Mouse (Mus musculus) kidney, adult 9 months (tissue): Measurements from ENCODE around the gene Ube2t.

ENCODE experiments used
- DNase-seq: peaks from one replicate; pipeline ENCODE4 v3.0.0; 2022

Gene Ube2t

DNA sequence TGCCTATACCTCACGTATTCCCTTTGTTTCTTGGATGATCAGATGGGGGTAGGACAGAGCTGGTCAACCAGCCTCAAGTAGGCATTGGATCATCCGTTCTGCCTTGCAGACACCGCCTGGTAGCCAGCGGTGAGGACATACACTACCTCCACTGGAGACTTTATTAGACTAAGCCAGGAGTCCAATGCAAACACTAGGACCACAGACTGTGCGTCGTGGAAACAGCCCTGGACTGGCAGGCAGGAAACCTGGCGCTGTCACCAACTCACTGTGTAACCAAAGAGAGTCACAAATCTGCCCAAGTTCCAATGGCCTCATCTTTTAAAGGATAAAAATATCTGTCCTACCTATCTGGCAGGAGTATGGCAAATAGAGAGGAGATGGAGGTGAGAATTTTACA, 34.1 kb downstream of the Ube2t start:
- DNase-seq, result no peak

DNA sequence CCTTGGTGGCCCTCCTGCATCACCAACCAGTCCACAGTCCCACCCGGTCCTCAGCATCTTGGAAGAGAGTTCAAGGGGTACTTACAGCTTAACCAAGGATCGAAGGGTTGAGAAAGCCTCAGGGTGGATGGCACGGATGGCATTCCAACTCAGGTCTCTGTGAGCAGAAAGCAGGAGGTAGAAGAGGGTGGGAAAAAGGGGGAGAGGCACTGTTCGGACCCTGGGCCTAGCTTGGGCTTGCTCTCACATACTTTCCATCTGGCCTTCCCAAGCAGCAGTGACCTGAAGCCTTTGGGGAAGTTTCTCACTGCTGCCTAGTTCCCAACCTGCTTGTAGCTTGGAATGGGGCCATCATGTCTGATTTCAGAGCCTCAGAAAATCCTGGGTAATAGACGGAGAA, 35.2 kb downstream of the Ube2t start:
- DNase-seq, result no peak

DNA sequence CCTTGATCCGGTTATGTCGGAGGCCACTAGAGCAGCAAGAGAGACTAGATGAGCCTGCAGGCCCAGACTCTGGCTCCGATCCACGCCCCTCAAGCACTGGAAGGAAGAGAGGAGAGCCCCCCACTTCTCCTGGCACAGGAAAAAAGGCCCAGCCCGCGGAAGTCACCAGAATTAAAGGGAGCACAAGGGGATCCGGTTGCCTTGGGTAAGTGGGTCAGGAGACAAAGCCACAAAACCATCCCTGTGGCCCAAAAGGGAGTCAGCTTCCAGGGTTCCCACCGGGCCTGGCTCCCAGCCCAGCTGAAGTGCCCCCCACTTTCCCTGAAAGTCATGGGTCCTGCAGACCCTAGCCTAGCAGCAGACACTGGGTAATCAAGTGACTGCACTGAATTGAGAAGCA, 35.9 kb downstream of the Ube2t start:
- no peak for DNase-seq

DNA sequence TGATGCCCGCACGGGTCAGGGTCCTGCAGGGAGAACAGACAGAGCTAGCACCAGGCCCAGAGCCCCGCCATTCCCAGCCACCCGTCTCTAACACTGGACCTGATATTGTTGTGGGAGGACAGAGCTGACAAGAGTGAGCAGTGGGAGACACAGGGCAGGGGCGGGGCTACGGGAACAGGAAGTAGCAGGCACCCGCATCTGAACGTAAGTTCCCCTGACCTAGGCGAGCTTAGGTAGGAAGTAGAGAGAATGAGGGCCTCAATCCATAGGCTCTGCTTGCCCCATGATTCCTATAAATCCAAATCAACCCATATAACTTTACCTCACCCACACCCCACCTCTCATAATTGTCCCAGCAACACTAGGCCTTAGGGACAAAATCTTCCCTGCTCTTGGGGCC, 38.2 kb downstream of the Ube2t start:
- DNase-seq, result no peak

DNA sequence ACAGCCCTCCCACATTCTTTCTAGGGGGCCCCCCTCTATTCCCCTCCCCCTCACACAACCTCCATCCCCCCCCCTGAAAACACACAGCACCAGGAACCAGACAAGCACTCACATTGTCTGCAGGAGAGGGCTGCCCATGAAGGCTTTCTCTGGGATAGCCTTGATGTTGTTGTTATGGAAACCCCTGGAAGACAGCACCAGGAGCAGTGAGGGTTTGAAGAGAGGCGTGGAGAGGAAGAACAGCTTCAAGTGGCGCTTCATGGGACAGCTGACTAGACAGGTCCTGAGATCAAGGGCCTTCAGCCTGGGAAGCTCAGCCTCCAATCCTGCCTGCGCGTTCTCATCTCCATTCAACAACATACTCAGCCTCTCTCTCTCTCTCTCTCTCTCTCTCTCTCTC, 41.0 kb downstream of the Ube2t start:
- DNase-seq, result no peak

DNA sequence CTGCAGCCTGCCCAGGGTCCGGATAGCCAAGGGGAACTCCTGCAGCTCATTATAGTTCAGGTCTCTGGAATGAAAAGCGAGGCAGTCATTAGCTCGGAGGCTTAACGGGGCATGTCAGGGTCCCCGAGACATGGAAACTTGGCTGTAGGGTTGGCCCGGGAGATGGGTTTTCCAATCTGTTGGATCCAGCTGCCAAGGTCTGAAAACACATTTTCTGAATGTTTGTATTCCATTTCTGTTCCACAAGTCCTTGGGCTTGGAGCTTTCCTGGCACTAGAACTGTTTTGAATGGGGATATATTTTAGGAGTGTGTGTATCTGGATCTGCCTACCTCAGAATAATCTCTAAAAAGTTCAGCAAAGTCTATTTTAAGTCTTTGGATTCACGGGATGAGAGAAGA, 43.3 kb downstream of the Ube2t start:
- DNase-seq, result no peak

DNA sequence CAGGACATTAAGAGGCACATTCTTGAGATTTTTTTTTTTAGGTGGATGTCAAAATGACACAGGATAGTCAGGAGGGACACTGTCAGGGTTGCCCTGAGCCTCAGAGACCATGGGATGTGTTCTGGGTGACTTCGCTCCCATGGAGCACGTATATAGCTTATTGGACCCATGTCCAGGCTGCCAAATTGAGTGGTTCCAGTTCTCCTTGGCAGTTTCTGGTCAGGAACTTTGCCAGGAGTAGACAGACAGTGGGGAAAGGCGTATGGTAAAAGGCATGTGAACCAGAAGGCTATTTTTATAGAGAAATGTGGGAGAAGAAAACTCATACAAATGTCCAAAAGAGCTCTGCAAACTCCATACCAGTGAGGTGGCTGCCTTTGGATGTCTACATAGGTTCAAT, 47.5 kb downstream of the Ube2t start:
- DNase-seq, result no peak

DNA sequence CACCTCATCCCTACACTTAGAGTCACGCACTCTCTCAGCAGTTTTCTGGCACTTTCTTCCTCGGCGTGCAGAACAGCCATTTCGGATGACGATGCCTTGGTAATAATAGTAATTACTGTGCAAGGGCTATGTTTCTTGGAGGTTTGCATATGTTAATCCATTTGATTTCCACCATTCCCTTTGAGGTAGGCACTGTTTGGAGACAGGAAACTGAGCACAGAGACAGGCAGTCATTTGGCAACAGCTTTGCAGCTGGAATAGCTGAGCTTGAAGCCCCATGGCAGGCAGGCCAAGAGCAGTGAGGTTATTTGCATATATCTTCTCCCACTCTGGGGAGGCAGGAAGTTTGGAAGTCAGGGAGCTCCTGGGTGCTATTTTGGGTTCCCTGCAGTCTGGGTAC, 49.5 kb downstream of the Ube2t start:
- DNase-seq, result no peak

DNA sequence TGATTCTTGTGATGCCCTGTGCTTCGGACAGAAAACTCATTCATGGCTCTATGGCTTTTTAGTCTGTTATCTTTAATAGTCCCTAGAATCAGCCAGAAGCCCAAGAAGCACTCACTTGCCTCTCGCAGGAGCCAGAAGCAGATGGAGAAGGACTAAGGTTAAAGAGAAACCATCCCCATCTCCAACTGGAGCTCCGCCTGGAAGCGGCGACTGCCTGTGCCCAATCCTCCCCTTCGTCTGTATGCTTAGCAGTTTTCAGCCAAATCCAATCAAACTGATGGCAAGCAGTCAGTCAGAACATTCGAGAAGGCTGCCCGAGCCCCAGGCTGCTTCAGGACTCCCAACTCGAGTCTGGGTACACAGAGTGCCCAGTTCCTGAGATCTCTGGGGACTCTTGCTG, 50.1 kb downstream of the Ube2t start:
- DNase-seq, result no peak

DNA sequence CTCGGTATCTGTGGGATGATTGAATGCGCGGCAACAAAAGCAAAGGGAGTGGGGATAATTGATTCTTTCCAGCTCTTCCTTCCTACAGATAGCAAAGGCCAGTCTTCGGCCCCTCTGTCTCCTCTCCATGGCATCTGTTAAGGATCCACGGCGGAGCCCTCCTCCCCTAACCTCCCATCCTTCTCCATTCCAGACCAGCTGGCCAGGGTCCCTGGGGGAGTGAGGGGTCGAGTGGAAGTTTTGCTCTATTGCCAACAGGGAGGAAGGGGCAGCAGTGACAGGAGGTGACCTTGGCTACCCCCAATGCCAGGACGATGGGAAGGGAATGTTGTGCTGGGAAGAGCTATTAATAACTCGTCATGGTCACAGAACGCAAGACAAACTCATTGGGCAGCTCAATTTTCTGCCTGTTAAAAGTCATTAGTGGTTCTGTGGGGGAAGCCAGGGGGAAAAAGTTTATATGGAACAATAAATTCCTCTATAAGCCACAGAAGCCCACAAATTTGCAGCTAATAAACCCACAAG, 52.6 kb downstream of the Ube2t start:
- no peak for DNase-seq

DNA sequence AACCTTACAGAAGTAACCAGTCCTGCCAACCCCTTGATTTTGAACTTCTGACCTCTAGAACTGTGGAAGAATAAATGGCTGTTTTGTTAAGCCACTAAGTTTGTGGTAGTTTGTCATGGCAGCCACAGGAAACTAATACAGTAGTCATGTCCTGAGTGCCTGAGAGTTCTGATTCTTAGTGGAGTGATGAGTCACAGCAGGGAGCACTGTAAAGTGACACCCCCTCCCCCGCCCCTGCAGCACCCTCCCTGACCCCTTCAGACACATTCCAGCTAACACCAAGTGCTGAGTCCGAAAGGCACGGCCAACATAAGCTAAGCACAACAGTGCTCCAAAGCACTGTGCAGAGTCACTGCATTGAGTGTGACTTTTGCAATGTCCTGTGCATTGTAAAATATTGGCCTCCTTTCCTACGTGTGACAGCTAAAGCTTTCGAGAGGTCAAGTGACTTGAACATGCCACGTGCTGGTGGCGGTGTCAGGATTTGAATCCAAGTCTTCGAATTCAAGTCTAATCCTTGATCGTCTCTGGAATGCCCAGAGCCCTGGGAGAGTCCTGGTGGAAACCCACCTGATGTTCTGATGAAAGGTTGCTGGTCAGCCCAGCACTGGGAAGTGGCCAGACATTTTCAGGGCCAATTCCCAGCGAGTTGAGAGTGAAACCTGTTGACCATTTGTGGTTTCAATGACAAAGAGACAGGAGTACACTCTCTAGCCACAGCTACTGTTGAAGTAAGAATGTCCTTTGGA, 54.7 kb downstream of the Ube2t start:
- DNase-seq, result no peak

DNA sequence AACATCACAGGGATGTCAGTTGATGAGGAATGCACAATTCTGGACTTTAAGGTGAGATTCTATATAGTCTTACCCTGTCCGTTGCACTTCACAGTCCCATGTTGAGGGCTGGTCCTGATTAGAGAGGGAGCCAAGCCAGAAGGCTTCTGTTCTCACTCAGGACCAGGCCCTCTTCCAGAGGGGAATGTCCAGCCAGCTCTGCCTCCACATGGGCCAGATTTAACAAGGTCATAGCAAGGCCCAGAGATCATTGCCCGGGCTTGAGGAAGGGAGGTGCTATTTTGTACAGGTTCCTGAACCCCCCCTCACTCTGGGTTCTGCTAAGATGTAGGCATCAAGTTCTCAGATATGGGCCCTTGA, 55.3 kb downstream of the Ube2t start:
- DNase-seq, result no peak

DNA sequence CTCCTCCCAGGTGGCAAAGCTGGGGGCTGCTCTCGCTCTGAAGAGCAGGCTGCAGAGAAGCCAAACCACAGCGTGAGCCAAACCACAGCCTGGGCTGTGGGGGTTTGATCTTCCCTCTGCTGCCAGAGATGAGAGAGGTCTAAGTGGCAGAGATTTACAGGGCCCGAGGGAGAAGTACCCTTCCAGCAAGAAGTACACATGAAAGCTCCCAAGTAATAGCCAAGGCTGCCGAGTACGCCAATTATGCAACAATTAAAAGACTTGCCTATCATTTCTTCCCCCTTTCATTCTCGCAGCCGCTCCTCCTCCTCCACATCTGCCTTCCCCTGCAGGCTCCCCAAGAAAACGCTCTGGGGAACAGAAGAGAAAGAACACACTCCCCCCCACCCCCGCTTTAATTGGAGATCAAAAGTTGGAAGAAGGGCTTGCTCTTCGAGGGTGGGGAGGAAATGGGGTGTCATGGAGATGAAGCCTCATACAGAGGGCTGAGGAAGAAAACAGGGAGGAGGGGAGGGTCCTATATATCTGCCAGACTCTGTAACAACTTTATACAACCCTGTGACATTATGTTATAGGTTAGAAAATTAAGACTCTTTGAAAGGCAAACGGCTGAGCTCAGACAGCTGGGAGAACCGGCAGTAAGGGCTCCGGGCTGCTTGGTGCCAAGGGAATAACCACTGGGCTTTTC, 56.9 kb downstream of the Ube2t start:
- no peak for DNase-seq

DNA sequence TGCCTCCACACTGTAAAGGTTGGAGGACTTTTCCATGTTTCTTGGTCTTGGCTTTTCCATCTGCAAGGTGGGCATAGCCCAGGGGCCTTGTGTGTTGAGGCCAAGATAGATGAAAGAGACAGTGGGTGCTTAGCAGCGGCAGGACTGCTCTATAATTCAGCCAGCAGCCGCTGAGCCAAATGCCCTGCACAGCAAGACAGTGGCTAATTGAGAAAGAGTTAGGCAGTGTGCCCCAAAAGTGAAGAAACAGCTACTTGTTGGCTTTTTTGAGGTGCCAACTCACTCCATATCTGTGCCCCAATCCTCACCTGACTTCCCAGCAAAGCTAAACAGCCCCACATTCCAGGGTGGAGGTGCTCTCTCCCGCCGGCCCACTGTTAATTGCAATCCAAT, 57.4 kb downstream of the Ube2t start:
- no peak for DNase-seq

DNA sequence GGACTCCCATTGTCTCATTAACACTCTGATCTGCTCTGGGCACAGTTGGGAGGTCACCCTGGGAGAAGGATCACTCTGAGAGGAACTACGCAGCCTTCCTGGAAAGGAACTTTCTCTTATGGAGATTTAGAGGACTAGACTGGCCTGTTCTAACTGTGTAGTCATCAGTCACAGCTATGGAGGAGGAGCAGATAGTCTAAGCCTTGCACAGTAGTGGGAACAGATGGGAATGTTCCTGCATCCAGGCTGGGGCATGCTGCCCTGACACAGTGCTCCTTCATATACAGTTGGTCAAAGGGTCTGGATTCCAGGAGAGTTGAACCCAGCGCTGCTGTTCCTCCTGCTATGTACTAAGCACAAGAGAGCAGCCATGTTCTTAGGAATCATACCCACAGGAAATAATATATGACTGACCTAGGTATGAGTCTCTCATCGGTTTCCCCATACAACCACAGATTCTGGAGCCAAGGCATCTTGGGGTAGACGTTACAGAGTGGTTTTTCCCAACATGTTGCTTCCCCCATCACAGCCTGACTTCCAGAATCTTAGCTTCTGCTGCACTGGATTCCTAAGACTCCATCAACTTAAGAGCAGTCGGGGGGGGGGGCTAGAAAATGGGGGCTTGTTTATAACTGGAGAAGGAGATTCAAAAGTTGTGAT, 58.0 kb downstream of the Ube2t start:
- no peak for DNase-seq

DNA sequence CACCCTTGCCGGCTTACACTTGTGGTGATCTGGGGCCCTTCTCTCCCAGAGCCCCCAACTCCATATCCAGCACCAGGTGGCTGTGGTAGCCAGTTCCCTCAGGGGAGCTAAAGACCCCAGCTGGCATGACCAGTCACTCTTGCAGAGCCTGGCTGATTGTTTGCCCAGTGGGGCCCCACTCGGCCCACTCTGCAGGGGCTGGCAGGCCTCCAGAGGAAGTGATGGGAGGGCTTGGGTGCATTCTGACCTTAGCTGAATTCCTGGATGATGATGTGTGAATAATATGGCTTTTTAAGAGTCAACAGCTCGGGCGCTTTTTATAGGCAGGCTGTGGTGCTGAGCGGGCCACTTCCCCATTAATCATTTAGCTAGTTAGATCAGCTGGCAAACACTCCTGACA, 58.6 kb downstream of the Ube2t start:
- DNase-seq, result no peak

DNA sequence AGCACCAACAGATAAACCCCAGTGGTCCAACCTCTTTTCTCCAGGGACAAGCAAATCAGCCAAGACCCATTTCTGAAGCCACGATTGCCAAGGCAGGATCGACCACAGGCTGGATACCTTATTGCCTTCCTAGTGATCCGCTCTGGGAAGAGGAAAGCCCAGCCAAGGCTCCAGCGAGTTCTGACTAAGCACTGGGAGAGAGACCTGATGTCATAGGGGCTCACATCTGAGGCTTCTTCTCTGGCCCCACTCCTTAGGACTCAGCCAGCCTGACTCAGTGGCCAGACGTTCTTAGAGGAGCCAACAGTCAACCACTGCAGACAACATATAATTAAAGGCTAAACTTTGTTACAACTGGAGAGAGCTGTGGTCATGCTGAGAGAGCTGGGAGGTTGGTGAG, 59.6 kb downstream of the Ube2t start:
- no peak for DNase-seq

DNA sequence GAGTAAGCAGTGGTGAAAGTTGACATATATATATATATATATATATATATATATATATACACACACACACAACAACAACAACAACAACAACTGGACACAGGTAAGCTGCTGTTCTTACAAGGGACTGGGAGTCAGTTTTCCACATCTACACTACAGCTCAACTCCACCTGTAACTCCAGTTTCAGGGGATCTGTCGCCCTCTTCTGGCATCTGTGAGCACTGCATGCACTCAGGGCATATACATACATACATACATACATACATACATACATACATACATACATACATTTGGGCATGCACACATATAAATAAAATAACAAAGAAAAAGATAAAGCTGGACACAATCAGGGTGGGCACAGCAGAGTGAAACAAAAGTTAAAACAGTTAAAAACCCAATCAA, 61.2 kb downstream of the Ube2t start:
- no peak for DNase-seq
